Mouse (Mus musculus) CH12.LX (cell line): Measurements from ENCODE around the gene Ltbp2. TPM values are rescaled to one million over a fixed set of nuclear protein-coding genes. Genes with fewer than 3 reads are reported as not detected.

Experiments
- DNase-seq: peaks from one replicate; pipeline ENCODE4 v3.0.0-alpha.2; 2013; ENCODE audit errors: extremely low read depth
- H3K27ac ChIP-seq: 2 replicates; pipeline ENCODE4 v1.5.1; 2012; ENCODE audit warnings: low read depth, mild to moderate bottlenecking, control low read depth, moderate library complexity; ENCODE audit not compliant: insufficient read depth
- H3K27me3 ChIP-seq: replicated peaks from 2 replicates; pipeline ENCODE3; 2012; ENCODE audit warnings: inconsistent platforms
- H3K36me3 ChIP-seq, 2 experiments: replicated peaks in 1 of 2; 2 replicates each; pipeline versions ENCODE3 to v1.6.1; 2012; ENCODE audit warnings: inconsistent platforms in 1 of 2, low read length in 1 of 2, mild to moderate bottlenecking in 1 of 2, mixed read lengths in 1 of 2, moderate library complexity in 1 of 2; ENCODE audit not compliant: control insufficient read depth in 1 of 2, insufficient read depth in 1 of 2
- H3K4me1 ChIP-seq, 2 experiments: 2 replicates each; pipeline ENCODE4 v1.6.1; 2012; ENCODE audit warnings: inconsistent platforms in 1 of 2, moderate library complexity in 1 of 2; ENCODE audit not compliant: insufficient read depth in 2 of 2, control insufficient read depth in 1 of 2
- H3K4me2 ChIP-seq: 2 replicates; pipeline ENCODE4 v1.6.1; 2012; ENCODE audit warnings: low read depth, mild to moderate bottlenecking, control low read depth; ENCODE audit not compliant: poor library complexity, insufficient read depth, severe bottlenecking
- H3K4me3 ChIP-seq, 3 experiments: fragments of 150-350 bp in 1 of 3; sonication (generic) in 1 of 3; replicated peaks in 1 of 3; 2 replicates each; pipeline versions ENCODE3 to v1.5.1; 2011 to 2012; ENCODE audit warnings: low read depth in 2 of 3, low read length in 2 of 3, mild to moderate bottlenecking in 2 of 3, moderate library complexity in 2 of 3, control low read depth in 1 of 3, improper control_type of control experiment in 1 of 3, inconsistent platforms in 1 of 3, mixed read lengths in 1 of 3; ENCODE audit not compliant: poor library complexity in 1 of 3
- H3K79me2 ChIP-seq: replicated peaks from 2 replicates; pipeline ENCODE4 v1.6.1; 2012; ENCODE audit warnings: mild to moderate bottlenecking, moderate library complexity; ENCODE audit not compliant: control insufficient read depth, poor library complexity, insufficient read depth, severe bottlenecking; ENCODE audit errors: extremely low read depth
- H3K9ac ChIP-seq: 2 replicates; pipeline ENCODE4 v1.6.1; 2012; ENCODE audit warnings: low read depth, mild to moderate bottlenecking, control low read depth, moderate library complexity; ENCODE audit not compliant: insufficient read depth
- H3K9me3 ChIP-seq: replicated peaks from 2 replicates; pipeline ENCODE3; 2012; ENCODE audit warnings: low read length, inconsistent platforms, mixed read lengths
- BHLHE40 ChIP-seq: IDR thresholded peaks from 2 replicates; pipeline ENCODE4 v1.6.1; 2011; ENCODE audit warnings: mild to moderate bottlenecking, low read depth, low read length, improper control_type of control experiment
- CHD2 ChIP-seq: IDR thresholded peaks from 2 replicates; pipeline ENCODE4 v1.6.1; 2011; ENCODE audit warnings: low read length, improper control_type of control experiment
- CTCF ChIP-seq, 2 experiments: IDR thresholded peaks in 1 of 2; conservative IDR thresholded peaks in 1 of 2; 2 replicates each; pipeline ENCODE4 v1.5.1; 2011 to 2012; ENCODE audit warnings: low read depth in 2 of 2, low read length in 2 of 2, improper control_type of control experiment in 1 of 2, inconsistent platforms in 1 of 2, mild to moderate bottlenecking in 1 of 2, moderate library complexity in 1 of 2
- ELF1 ChIP-seq: IDR thresholded peaks from 2 replicates; pipeline ENCODE4 v1.6.1; 2014; ENCODE audit warnings: low read depth, mild to moderate bottlenecking, inconsistent platforms, low read length, improper control_type of control experiment
- EP300 ChIP-seq: IDR thresholded peaks from 2 replicates; pipeline ENCODE4 v1.6.1; 2011; ENCODE audit warnings: low read length, improper control_type of control experiment
- ETS1 ChIP-seq: conservative IDR thresholded peaks from 2 replicates; pipeline ENCODE4 v1.6.1; 2012; ENCODE audit warnings: low read depth, mild to moderate bottlenecking, inconsistent platforms, low read length, improper control_type of control experiment, moderate library complexity
- HCFC1 ChIP-seq: IDR thresholded peaks from 2 replicates; pipeline ENCODE4 v1.6.1; 2012; ENCODE audit warnings: low read depth, mild to moderate bottlenecking, inconsistent platforms, low read length, improper control_type of control experiment
- IRF4 ChIP-seq: IDR thresholded peaks from 2 replicates; pipeline ENCODE4 v1.6.1; 2014; ENCODE audit warnings: low read depth, mild to moderate bottlenecking, inconsistent platforms, low read length, improper control_type of control experiment
- JUN ChIP-seq: IDR thresholded peaks from 2 replicates; pipeline ENCODE4 v1.6.1; 2011; ENCODE audit warnings: low read depth, mild to moderate bottlenecking, low read length, improper control_type of control experiment, moderate library complexity; ENCODE audit not compliant: insufficient read depth
- JUND ChIP-seq: conservative IDR thresholded peaks from 2 replicates; pipeline ENCODE4 v1.6.1; 2011; ENCODE audit warnings: low read depth, low read length, improper control_type of control experiment
- KAT2A ChIP-seq: IDR thresholded peaks from 2 replicates; pipeline ENCODE4 v1.6.1; 2012; ENCODE audit warnings: low read length, improper control_type of control experiment, inconsistent platforms; ENCODE audit not compliant: insufficient replicate concordance
- MAFK ChIP-seq: IDR thresholded peaks from 2 replicates; pipeline ENCODE4 v1.6.1; 2011; ENCODE audit warnings: low read length, improper control_type of control experiment; ENCODE audit not compliant: insufficient replicate concordance
- MAX ChIP-seq: IDR thresholded peaks from 2 replicates; pipeline ENCODE4 v1.6.1; 2011; ENCODE audit warnings: low read length, improper control_type of control experiment
- MAZ ChIP-seq: IDR thresholded peaks from 2 replicates; pipeline ENCODE4 v1.6.1; 2012; ENCODE audit warnings: low read depth, mild to moderate bottlenecking, inconsistent platforms, low read length, improper control_type of control experiment, moderate library complexity
- MEF2A ChIP-seq: IDR thresholded peaks from 2 replicates; pipeline ENCODE4 v1.6.1; 2014; ENCODE audit warnings: low read depth, mild to moderate bottlenecking, inconsistent platforms, low read length, improper control_type of control experiment, borderline replicate concordance
- MXI1 ChIP-seq: IDR thresholded peaks from 2 replicates; pipeline ENCODE4 v1.6.1; 2011; ENCODE audit warnings: mild to moderate bottlenecking, low read depth, low read length, improper control_type of control experiment
- MYC ChIP-seq: IDR thresholded peaks from 2 replicates; pipeline ENCODE4 v1.6.1; 2011; ENCODE audit warnings: low read depth, mild to moderate bottlenecking, improper control_type of control experiment, low read length
- PAX5 ChIP-seq: IDR thresholded peaks from 2 replicates; pipeline ENCODE4 v1.6.1; 2012; ENCODE audit warnings: low read length, inconsistent platforms, mixed read lengths
- POLR2AphosphoS2 ChIP-seq: IDR thresholded peaks from 2 replicates; pipeline ENCODE4 v1.6.1; 2011; ENCODE audit warnings: low read depth, low read length, improper control_type of control experiment
- RAD21 ChIP-seq: IDR thresholded peaks from 2 replicates; pipeline ENCODE4 v1.6.1; 2011; ENCODE audit warnings: low read depth, mild to moderate bottlenecking, low read length, improper control_type of control experiment, moderate library complexity
- RCOR1 ChIP-seq: conservative IDR thresholded peaks from 2 replicates; pipeline ENCODE4 v1.6.1; 2012; ENCODE audit warnings: low read depth, mild to moderate bottlenecking, inconsistent platforms, low read length, improper control_type of control experiment
- SIN3A ChIP-seq: IDR thresholded peaks from 2 replicates; pipeline ENCODE4 v1.6.1; 2012; ENCODE audit warnings: low read length, improper control_type of control experiment, inconsistent platforms
- SMC3 ChIP-seq: IDR thresholded peaks from 2 replicates; pipeline ENCODE4 v1.6.1; 2011; ENCODE audit warnings: low read depth, low read length, improper control_type of control experiment
- TBP ChIP-seq: conservative IDR thresholded peaks from 2 replicates; pipeline ENCODE4 v1.6.1; 2011; ENCODE audit warnings: low read depth, low read length, improper control_type of control experiment
- TCF12 ChIP-seq: IDR thresholded peaks from 2 replicates; pipeline ENCODE4 v1.6.1; 2014; ENCODE audit warnings: low read depth, mild to moderate bottlenecking, inconsistent platforms, low read length, improper control_type of control experiment
- ZMIZ1 ChIP-seq: IDR thresholded peaks from 2 replicates; pipeline ENCODE4 v1.6.1; 2012; ENCODE audit warnings: low read depth, mild to moderate bottlenecking, inconsistent platforms, low read length, improper control_type of control experiment
- dilution Hi-C: fragments of 300-500 bp; cut with MboI; formaldehyde crosslinking; loops from 2 replicates; pipeline ENCODE4 v1.14.3; 2020; ENCODE audit warnings: low sequenced_read_pairs; ENCODE audit not compliant: extremely low pct_unique_long_range_greater_than_20kb, extremely low pct_ligation_motif_present
- in situ Hi-C: fragments of 300-500 bp; cut with MboI; formaldehyde crosslinking; loops from 3 replicates; pipeline ENCODE4 v1.14.3; 2019; ENCODE audit warnings: low sequenced_read_pairs, low pct_ligation_motif_present, low pct_unique_long_range_greater_than_20kb, mixed read lengths
- polyA plus RNA-seq: library from polyadenylated mRNA; unstranded; fragments of >175 nt; gene quantifications from 2 replicates; pipeline ENCODE4 v1.2.1, GENCODE M21; 2012; ENCODE audit warnings: low read depth; ENCODE audit not compliant: insufficient read length
- total RNA-seq, 2 experiments: library from RNA; depleted of rRNA; stranded (reverse); fragments of 300-350 nt in 1 of 2; fragments of >200 nt in 1 of 2; gene quantifications; 2 replicates each; pipeline ENCODE4 v1.2.3; 2012 to 2014

Ltbp2 gene
- total and polyA plus RNA-seq, 3 experiments, result 0.25 to 0.97 TPM; not detected in 1

DNA sequence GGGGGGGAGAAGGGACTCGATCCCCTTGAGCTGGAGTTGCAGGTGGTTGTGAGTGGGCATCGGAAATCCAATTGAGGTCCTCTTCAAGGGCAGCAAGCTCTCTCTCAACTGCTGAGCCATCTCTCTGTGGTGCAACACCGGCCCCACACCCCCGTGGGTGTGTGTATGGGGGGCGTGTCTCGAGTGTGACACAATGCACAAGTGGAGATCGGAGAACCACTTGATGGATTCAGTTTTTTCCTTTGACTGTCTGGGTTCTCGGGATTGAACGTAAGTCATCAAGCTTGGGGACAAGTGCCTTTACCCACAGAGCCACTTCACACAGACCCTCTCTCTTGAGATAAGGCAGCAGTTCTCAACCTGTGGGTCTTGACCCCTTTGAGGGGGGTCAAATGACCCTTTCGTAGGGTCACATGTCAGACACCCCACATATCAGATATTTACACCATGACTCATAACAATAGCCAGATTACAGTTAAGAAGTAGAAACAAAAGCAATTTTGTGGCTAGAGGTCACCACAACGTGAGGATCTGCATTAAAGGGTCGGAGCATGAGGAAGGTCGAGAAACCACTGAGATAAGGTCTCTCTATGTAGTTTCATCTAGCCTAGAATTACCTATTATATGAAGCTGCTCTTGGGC lies 112.6 kb downstream of the Ltbp2 start:
- H3K9ac ChIP-seq, result no peak overlapping the region
- dilution Hi-C loops (no loop called here), in situ Hi-C loops (no loop called here)
- peaks cover 25 to 69% of the 10 kb centered on the region in 2 experiments for H3K4me1 ChIP-seq
- no peaks in the 10 kb centered on the region for H3K27me3 ChIP-seq
- H3K79me2 ChIP-seq, result no peaks in the 10 kb centered on the region
- TF ChIP-seq EP300 (peak; percentile 44; the same call in 1 of the 2 replicates), MXI1 (0 out of 2 replicates have a peak, but pooled peaks have one; percentile 25), IRF4 (peak; percentile 66), MAFK (peak; percentile 67), BHLHE40 (peak; percentile 62), CTCF (conservative IDR thresholded peaks at IDR 0.05 in 1 of 2, IDR thresholded peaks at IDR 0.05 in 1 of 2; ENCODE audit: low read depth in 2 of 2, low read length in 2 of 2) (no peak), JUND (peak; percentile 52; the same call in 1 of the 2 replicates), RAD21 (no peak), SIN3A (0 out of 2 replicates have a peak, but pooled peaks have one; percentile 35), JUN (peak; percentile 18; the same call in 1 of the 2 replicates), MAX (0 out of 2 replicates have a peak, but pooled peaks have one; percentile 21), SMC3 (no peak)
- H3K36me3 ChIP-seq, result peaks cover 22 to 72% of the 10 kb centered on the region in 2 experiments
- no peak overlapping the region for H3K4me3 ChIP-seq
- no peaks in the 10 kb centered on the region for H3K9me3 ChIP-seq
- H3K27ac ChIP-seq, result no peak overlapping the region
- DNase-seq, result no peak
- no peak overlapping the region for H3K4me2 ChIP-seq

- peak overlapping the region; percentile 51 for H3K4me2 ChIP-seq
- peaks cover 20 to 60% of the 10 kb centered on the region in 2 experiments for H3K4me1 ChIP-seq
- TF ChIP-seq CTCF (conservative IDR thresholded peaks at IDR 0.05 in 1 of 2, IDR thresholded peaks at IDR 0.05 in 1 of 2; ENCODE audit: low read depth in 2 of 2, low read length in 2 of 2), result no peak
- TF ChIP-seq JUN, result peak; percentile 73
- TF ChIP-seq MXI1, result 0 out of 2 replicates have a peak, but pooled peaks have one; percentile 58
- peak; percentile 32; the same call in 1 of the 2 replicates for TF ChIP-seq BHLHE40
- peak; percentile 83 for TF ChIP-seq JUND
- TF ChIP-seq TCF12, result no peak
- peak; percentile 50 for TF ChIP-seq HCFC1
- no peak for TF ChIP-seq PAX5
- TF ChIP-seq ZMIZ1, result peak; percentile 44; the same call in 1 of the 2 replicates
- TF ChIP-seq MYC, result peak; percentile 89
- TF ChIP-seq MAX, result peak; percentile 80; the same call in 1 of the 2 replicates
- peak; percentile 71 for TF ChIP-seq MEF2A
- TF ChIP-seq CHD2, result peak; percentile 61; the same call in 1 of the 2 replicates
- peak; percentile 72; the same call in 1 of the 2 replicates for TF ChIP-seq RCOR1
- no peak for TF ChIP-seq KAT2A
- TF ChIP-seq TBP, result peak; percentile 69
- peak; percentile 96 for TF ChIP-seq IRF4
- TF ChIP-seq MAZ, result peak; percentile 69; the same call in 1 of the 2 replicates
- no peak for TF ChIP-seq POLR2AphosphoS2
- TF ChIP-seq SIN3A, result peak; percentile 74
- TF ChIP-seq EP300, result peak; percentile 85
- peak; percentile 58 for TF ChIP-seq ELF1
- TF ChIP-seq ETS1, result peak; percentile 85
- peak; percentile 56; the same call in 1 of the 2 replicates for TF ChIP-seq MAFK
- TF ChIP-seq, all 38 proteins: peak for 19
- Histone ChIP-seq H3K9ac (no peak overlapping the region), H3K27ac (peak overlapping the region; percentile 72), H3K27me3 (no peaks in the 10 kb centered on the region), H3K36me3 (peaks cover 27 to 79% of the 10 kb centered on the region in 2 experiments), H3K9me3 (no peaks in the 10 kb centered on the region), H3K4me3 (peak overlapping the region in 1 of 3 experiments; percentile 1), H3K79me2 (no peaks in the 10 kb centered on the region)
- peak; percentile 78 for DNase-seq
- in situ Hi-C loops, result no loop called here
- dilution Hi-C loops, result no loop called here
Observed at GRCm38 (mm10) chr12:84762532-84762931, 113.8 kb downstream of the Ltbp2 start.
